Mouse (Mus musculus) E14TG2a.4 (cell line): Measurements from ENCODE around the gene Sidt2.
A peak's percentile ranks its signal among the peaks of the same experiment; 100 is the strongest.

Experiments used
- H3K27me3 ChIP-seq: 2 replicates; pipeline ENCODE4 v1.6.1; 2014; ENCODE audit warnings: low read length, control low read depth; ENCODE audit not compliant: insufficient read depth
- H3K36me3 ChIP-seq: 2 replicates; pipeline ENCODE4 v1.6.1; 2014; ENCODE audit warnings: low read length, control low read depth; ENCODE audit not compliant: insufficient read depth
- H3K4me1 ChIP-seq: replicated peaks from 2 replicates; pipeline ENCODE4 v1.6.1; 2014; ENCODE audit warnings: low read depth, low read length, control low read depth
- H3K4me3 ChIP-seq: replicated peaks from 2 replicates; pipeline ENCODE4 v1.5.1; 2014; ENCODE audit warnings: mild to moderate bottlenecking, low read length
- H3K9me3 ChIP-seq: 2 replicates; pipeline ENCODE4 v1.6.1; 2014; ENCODE audit warnings: low read length, control low read depth
- CTCF ChIP-seq: conservative IDR thresholded peaks from 2 replicates; pipeline ENCODE4 v1.5.1; 2014; ENCODE audit warnings: low read length
- NANOG ChIP-seq: IDR thresholded peaks from 2 replicates; pipeline ENCODE4 v1.6.1; 2014; ENCODE audit warnings: borderline replicate concordance, low read length, mixed read lengths
- POU5F1 ChIP-seq: IDR thresholded peaks from 2 replicates; pipeline ENCODE4 v1.6.1; 2014; ENCODE audit warnings: low read length, borderline replicate concordance

The Sidt2 gene

GRCm38 (mm10) chr9:45943628-45944505 is 11.2 kb downstream of the Sidt2 start:
- H3K9me3 ChIP-seq, result no peaks in the 10 kb centered on the region
- TF ChIP-seq NANOG (no peak), CTCF (no peak), POU5F1 (no peak)
- H3K36me3 ChIP-seq, result peaks cover 69% of the 10 kb centered on the region
- peaks cover 70% of the 10 kb centered on the region for H3K4me1 ChIP-seq
- 0 out of 2 replicates have a peak, but pooled peaks cover 12% of the 10 kb centered on the region for H3K27me3 ChIP-seq
- no peak overlapping the region for H3K4me3 ChIP-seq

DNA sequence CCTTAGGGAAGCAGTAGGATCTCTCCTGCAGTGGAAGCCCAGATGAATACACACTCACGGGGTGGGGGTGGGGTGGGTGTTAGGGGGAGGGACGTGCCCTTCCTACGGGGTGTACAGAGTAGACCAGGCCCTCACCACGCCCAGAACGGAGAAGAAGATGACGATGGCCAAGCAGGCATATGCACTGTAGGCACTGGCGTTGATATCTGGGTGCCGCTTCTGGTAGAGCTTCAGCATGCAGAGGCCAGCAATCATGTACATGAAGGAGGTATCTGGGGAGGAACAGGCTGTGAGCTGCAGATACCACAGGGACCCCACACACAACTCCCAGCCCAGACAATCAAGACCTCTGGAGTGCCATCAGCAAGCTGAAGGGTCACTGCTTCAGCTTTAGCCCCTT is 12.1 kb downstream of the Sidt2 start:
- TF ChIP-seq NANOG (no peak), POU5F1 (no peak), CTCF (no peak)
- 0 out of 2 replicates have a peak, but pooled peaks cover 12% of the 10 kb centered on the region for H3K27me3 ChIP-seq
- H3K4me1 ChIP-seq, result peaks cover 64% of the 10 kb centered on the region
- peak overlapping the region; percentile 37; the same call in 1 of the 2 replicates for H3K4me3 ChIP-seq
- H3K9me3 ChIP-seq, result no peaks in the 10 kb centered on the region
- H3K36me3 ChIP-seq, result peaks cover 71% of the 10 kb centered on the region

GRCm38 (mm10) chr9:45942464-45942863 is 12.6 kb downstream of the Sidt2 start:
- Histone ChIP-seq H3K9me3 (no peaks in the 10 kb centered on the region), H3K4me1 (peaks cover 60% of the 10 kb centered on the region), H3K4me3 (peak overlapping the region; percentile 37; the same call in 1 of the 2 replicates), H3K36me3 (peaks cover 69% of the 10 kb centered on the region), H3K27me3 (0 out of 2 replicates have a peak, but pooled peaks cover 12% of the 10 kb centered on the region)
- no peak for TF ChIP-seq NANOG
- TF ChIP-seq POU5F1, result no peak
- no peak for TF ChIP-seq CTCF

GRCm38 (mm10) chr9:45941329-45941888 is 13.6 kb downstream of the Sidt2 start:
- H3K36me3 ChIP-seq, result peaks cover 69% of the 10 kb centered on the region
- TF ChIP-seq CTCF (no peak), POU5F1 (no peak)
- 0 out of 2 replicates have a peak, but pooled peaks cover 12% of the 10 kb centered on the region for H3K27me3 ChIP-seq

GRCm38 (mm10) chr9:45939794-45940193 is 15.3 kb downstream of the Sidt2 start:
- Histone ChIP-seq H3K9me3 (no peaks in the 10 kb centered on the region), H3K36me3 (peaks cover 54% of the 10 kb centered on the region), H3K4me3 (no peak overlapping the region), H3K27me3 (peaks cover 26% of the 10 kb centered on the region), H3K4me1 (peaks cover 53% of the 10 kb centered on the region)
- TF ChIP-seq CTCF (no peak), POU5F1 (no peak), NANOG (no peak)

More at GRCm38 (mm10) chr9:45941329-45941888, 13.6 kb downstream of the Sidt2 start:
- no peaks in the 10 kb centered on the region for H3K9me3 ChIP-seq
- H3K4me3 ChIP-seq, result peak overlapping the region; percentile 62
- H3K4me1 ChIP-seq, result peaks cover 57% of the 10 kb centered on the region

GRCm38 (mm10) chr9:45938952-45939637 is 16.0 kb downstream of the Sidt2 start:
- Histone ChIP-seq H3K4me3 (no peak overlapping the region), H3K36me3 (peaks cover 47% of the 10 kb centered on the region), H3K9me3 (no peaks in the 10 kb centered on the region), H3K4me1 (peaks cover 46% of the 10 kb centered on the region), H3K27me3 (peaks cover 30% of the 10 kb centered on the region)
- TF ChIP-seq POU5F1 (no peak), NANOG (no peak), CTCF (no peak)

GRCm38 (mm10) chr9:45938088-45938487 is 17.0 kb downstream of the Sidt2 start:
- TF ChIP-seq POU5F1 (no peak), NANOG (no peak)
- Histone ChIP-seq H3K4me3 (no peak overlapping the region), H3K4me1 (peaks cover 39% of the 10 kb centered on the region), H3K27me3 (peaks cover 29% of the 10 kb centered on the region), H3K9me3 (no peaks in the 10 kb centered on the region), H3K36me3 (peaks cover 39% of the 10 kb centered on the region)

GRCm38 (mm10) chr9:45936883-45937282 is 18.2 kb downstream of the Sidt2 start:
- Histone ChIP-seq H3K4me3 (no peak overlapping the region), H3K27me3 (peaks cover 20% of the 10 kb centered on the region), H3K4me1 (peaks cover 27% of the 10 kb centered on the region), H3K36me3 (peaks cover 28% of the 10 kb centered on the region), H3K9me3 (no peaks in the 10 kb centered on the region)
- TF ChIP-seq NANOG (no peak), CTCF (peak; percentile 69), POU5F1 (no peak)
